In genomic region chr4:132274156-132274862, GRCm38 (mm10) we compare ENCODE assay signal across 8 mouse cellular contexts. TPM values are rescaled to one million over a fixed set of nuclear protein-coding genes. Genes with fewer than 3 reads are reported as not detected.
DNase-seq lines count a peak whose midpoint lies in the region; ATAC-seq and TF ChIP-seq lines count a peak whose summit lies in the region.

TSS of gene Taf12 (plus strand) at chr4:132274375.

- peak; percentile 97 for DNase-seq in CD4-positive, CD25-positive, alpha-beta regulatory T cell, adult 2 months (ENCODE audit: low read depth, low spot score)
- DNase-seq in fibroblast of lung, adult 2 months (ENCODE audit: low read depth), result peak; percentile 80
- DNase-seq in kidney, postnatal 25 days, result peak; percentile 92 to 95
- DNase-seq in liver, embryonic 14.5 days (ENCODE audit: low read depth in 3 of 3, low spot score in 3 of 3), result peak; percentile 89 to 92 (median 89)
- DNase-seq in neural tube, embryonic 11.5 days (ENCODE audit: low spot score), result peak; percentile 97
- peak; percentile 95 for DNase-seq in stomach, postnatal 0 days (ENCODE audit: low spot score)

- no peaks in the 10 kb centered on the region for H3K27me3 ChIP-seq in heart, embryonic 15.5 days
- H3K27me3 ChIP-seq in liver, embryonic 14.5 days (ENCODE audit: control insufficient read depth, insufficient read depth, low read length), result no peaks in the 10 kb centered on the region
- H3K27me3 ChIP-seq in neural tube, embryonic 11.5 days (ENCODE audit: control insufficient read depth, insufficient read depth, low read length), result no peaks in the 10 kb centered on the region
- no peaks in the 10 kb centered on the region for H3K27me3 ChIP-seq in stomach, postnatal 0 days (ENCODE audit: control insufficient read depth, insufficient read depth, low read length)

- H3K36me3 ChIP-seq in heart, embryonic 15.5 days, result no peaks in the 10 kb centered on the region
- H3K36me3 ChIP-seq in liver, embryonic 14.5 days (replicated peaks; ENCODE audit: control insufficient read depth, insufficient read depth, low read depth), result no peaks in the 10 kb centered on the region; the same call in 1 of the 2 replicates
- H3K36me3 ChIP-seq in neural tube, embryonic 11.5 days (ENCODE audit: control insufficient read depth, insufficient read depth, low read length), result no peaks in the 10 kb centered on the region
- no peaks in the 10 kb centered on the region for H3K36me3 ChIP-seq in stomach, postnatal 0 days (ENCODE audit: control insufficient read depth, insufficient read depth, low read length)

- H3K9me3 ChIP-seq in heart, embryonic 15.5 days (replicated peaks), result no peaks in the 10 kb centered on the region
- no peaks in the 10 kb centered on the region for H3K9me3 ChIP-seq in liver, embryonic 14.5 days (ENCODE audit: control insufficient read depth, low read length)
- H3K9me3 ChIP-seq in neural tube, embryonic 11.5 days (ENCODE audit: control insufficient read depth, low read length), result no peaks in the 10 kb centered on the region
- no peaks in the 10 kb centered on the region for H3K9me3 ChIP-seq in stomach, postnatal 0 days (ENCODE audit: control insufficient read depth, low read length)

- H3K4me2 ChIP-seq in heart, embryonic 15.5 days, result peak within 1 kb of the TSS; percentile 87
- peak within 1 kb of the TSS; percentile 74 for H3K4me2 ChIP-seq in liver, embryonic 14.5 days (ENCODE audit: low read depth)
- H3K4me2 ChIP-seq in neural tube, embryonic 11.5 days (ENCODE audit: low read depth), result peak within 1 kb of the TSS; percentile 79
- H3K4me2 ChIP-seq in stomach, postnatal 0 days (replicated peaks; ENCODE audit: low read depth), result peak within 1 kb of the TSS; percentile 70

- ATAC-seq in heart, embryonic 15.5 days (replicated peaks; ENCODE audit: insufficient number of reproducible peaks, insufficient read depth, low FRiP score, low read depth), result peak; percentile 94
- ATAC-seq in liver, embryonic 14.5 days (ENCODE audit: insufficient read depth), result peak; percentile 77
- ATAC-seq in neural tube, embryonic 11.5 days (ENCODE audit: insufficient read depth, low FRiP score, low TSS enrichment), result peak; percentile 77
- ATAC-seq in stomach, postnatal 0 days (ENCODE audit: low FRiP score, low TSS enrichment), result peak; percentile 92

- no peaks in the 10 kb centered on the region; the same call in 1 of the 2 replicates for H3K4me1 ChIP-seq in brown adipose tissue, adult 24 weeks (ENCODE audit: control insufficient read depth, insufficient read depth, insufficient read length, low read length)
- peaks cover 23% of the 10 kb centered on the region for H3K4me1 ChIP-seq in heart, embryonic 15.5 days (replicated peaks)
- peaks cover 13 to 31% of the 10 kb centered on the region in 2 experiments for H3K4me1 ChIP-seq in liver, embryonic 14.5 days (replicated peaks; ENCODE audit: control insufficient read depth in 2 of 2, insufficient read depth in 2 of 2, low read length in 1 of 2)
- peaks cover 6% of the 10 kb centered on the region; the same call in 1 of the 2 replicates for H3K4me1 ChIP-seq in neural tube, embryonic 11.5 days (ENCODE audit: control insufficient read depth, insufficient read depth, low read length)
- 0 out of 2 replicates have a peak, but pooled peaks cover 2% of the 10 kb centered on the region for H3K4me1 ChIP-seq in stomach, postnatal 0 days (replicated peaks; ENCODE audit: control insufficient read depth, insufficient read depth)

- WGBS in heart, embryonic 15.5 days, result under 1% methylated on average over 48 of the region's 48 CpGs
- under 1% methylated on average over 48 of the region's 48 CpGs for WGBS in liver, embryonic 14.5 days (ENCODE audit: insufficient replicate concordance)
- under 1% methylated on average over 48 of the region's 48 CpGs for WGBS in neural tube, embryonic 11.5 days
- under 1% methylated on average over 48 of the region's 48 CpGs for WGBS in stomach, postnatal 0 days

- H3K9ac ChIP-seq in heart, embryonic 15.5 days, result peak within 1 kb of the TSS; percentile 89
- peak within 1 kb of the TSS; percentile 96 for H3K9ac ChIP-seq in liver, embryonic 14.5 days (replicated peaks)
- peak within 1 kb of the TSS; percentile 93 for H3K9ac ChIP-seq in neural tube, embryonic 11.5 days (ENCODE audit: low read length)
- H3K9ac ChIP-seq in stomach, postnatal 0 days (ENCODE audit: low read length), result peak within 1 kb of the TSS; percentile 90

- peak; percentile 61 for TF ChIP-seq EP300 in liver, embryonic 14.5 days (IDR thresholded peaks at IDR 0.05; ENCODE audit: low read depth)
- TF ChIP-seq EP300 in stomach, postnatal 0 days (optimal IDR thresholded peaks at IDR 0.05), result peak; percentile 38

- peak within 1 kb of the TSS; percentile 95 for H3K4me3 ChIP-seq in brown adipose tissue, adult 24 weeks (ENCODE audit: insufficient read depth, low read depth, low read length)
- H3K4me3 ChIP-seq in heart, embryonic 15.5 days, result peak within 1 kb of the TSS; percentile 79
- peak within 1 kb of the TSS; percentile 79 to 98 for H3K4me3 ChIP-seq in liver, embryonic 14.5 days (ENCODE audit: insufficient read depth in 1 of 2, low read depth in 2 of 2, low read length in 2 of 2)
- H3K4me3 ChIP-seq in neural tube, embryonic 11.5 days (ENCODE audit: low read depth, low read length), result peak within 1 kb of the TSS; percentile 76
- H3K4me3 ChIP-seq in stomach, postnatal 0 days (ENCODE audit: low read depth, low read length), result peak within 1 kb of the TSS; percentile 82

- peak within 1 kb of the TSS; percentile 89 for H3K27ac ChIP-seq in brown adipose tissue, adult 24 weeks (replicated peaks; ENCODE audit: low read depth, low read length)
- peak within 1 kb of the TSS; percentile 92 for H3K27ac ChIP-seq in heart, embryonic 15.5 days
- peak within 1 kb of the TSS; percentile 93 for H3K27ac ChIP-seq in liver, embryonic 14.5 days
- peak within 1 kb of the TSS; percentile 80 for H3K27ac ChIP-seq in neural tube, embryonic 11.5 days (ENCODE audit: low read depth, low read length)
- H3K27ac ChIP-seq in stomach, postnatal 0 days (replicated peaks), result peak within 1 kb of the TSS; percentile 95

- TF ChIP-seq CTCF in liver, embryonic 14.5 days (IDR thresholded peaks at IDR 0.05; ENCODE audit: low read depth), result no peak
- TF ChIP-seq CTCF in stomach, postnatal 0 days (IDR thresholded peaks at IDR 0.05; ENCODE audit: low read depth), result no peak

RNA-seq across cellular contexts. Expression of gene Taf12, which starts in this region (rescaled TPM):
- 25.0 and 27.8 TPM in 2 replicates for polyA plus RNA-seq in brown adipose tissue, adult 24 weeks (2012; ENCODE audit: insufficient read depth, insufficient read length, missing spikeins)
- polyA plus RNA-seq in heart, embryonic 15.5 days (2015; fragmentation: Nextera tagmentation; extraction: Ambion mirVana), result 28.5 and 33.7 TPM in 2 replicates
- polyA plus RNA-seq in liver, embryonic 14.5 days (2012; rRNA removed), result 10.4 and 24.5 TPM in 2 replicates
- 48.7 and 49.5 TPM in 2 replicates for polyA plus RNA-seq in liver, embryonic 14.5 days (2014; fragmentation: Nextera tagmentation; extraction: Ambion mirVana)
- polyA plus RNA-seq in neural tube, embryonic 11.5 days (2014; fragmentation: Nextera tagmentation; extraction: Ambion mirVana), result 59.7 and 59.8 TPM in 2 replicates
- polyA plus RNA-seq in stomach, postnatal 0 days (2015; fragmentation: Nextera tagmentation; extraction: Ambion mirVana), result 23.9 and 24.0 TPM in 2 replicates

Comparison
In these comparisons a context has a peak if more than half of its experiments do, and no peak if none do; other contexts are left out.
1. Peak in every context shown above with its lines: DNase-seq, ATAC-seq, H3K4me3 ChIP-seq and H3K27ac ChIP-seq.